Mouse (Mus musculus) lung, embryonic 15.5 days (tissue): ENCODE results near the gene Tnfsf9. TPM values are rescaled to one million over a fixed set of nuclear protein-coding genes. Genes with fewer than 3 reads are reported as not detected.

Experiments
- ATAC-seq: fragments of 200-750 bp; cut with Nextera tagmentation; 2 replicates; pipeline ENCODE4 v1.8.0; 2017; ENCODE audit warnings: moderate number of reproducible peaks, borderline replicate concordance; ENCODE audit not compliant: low FRiP score, low TSS enrichment; ENCODE audit errors: extremely low read depth
- H3K27ac ChIP-seq: fragments of 300-500 bp; sonication (generic); 2 replicates; pipeline ENCODE4 v1.5.1; 2015; ENCODE audit warnings: moderate library complexity, mild to moderate bottlenecking, inconsistent platforms
- H3K27me3 ChIP-seq: fragments of 300-500 bp; sonication (generic); 2 replicates; pipeline ENCODE4 v1.6.1; 2015; ENCODE audit warnings: inconsistent platforms
- H3K36me3 ChIP-seq: fragments of 300-500 bp; sonication (generic); 2 replicates; pipeline ENCODE4 v1.6.1; 2015; ENCODE audit warnings: inconsistent platforms
- H3K4me1 ChIP-seq: fragments of 300-500 bp; sonication (generic); 2 replicates; pipeline ENCODE4 v1.6.1; 2015; ENCODE audit warnings: inconsistent platforms
- H3K4me2 ChIP-seq: fragments of 300-500 bp; sonication (generic); 2 replicates; pipeline ENCODE4 v1.6.1; 2015; ENCODE audit warnings: inconsistent platforms, mild to moderate bottlenecking, moderate library complexity
- H3K4me3 ChIP-seq: fragments of 300-500 bp; sonication (generic); 2 replicates; pipeline ENCODE4 v1.5.1; 2015; ENCODE audit warnings: mild to moderate bottlenecking, inconsistent platforms
- H3K9ac ChIP-seq: fragments of 300-500 bp; sonication (generic); 2 replicates; pipeline ENCODE4 v1.6.1; 2015; ENCODE audit warnings: inconsistent platforms
- H3K9me3 ChIP-seq: fragments of 300-500 bp; sonication (generic); 2 replicates; pipeline ENCODE4 v1.6.1; 2016; ENCODE audit warnings: inconsistent platforms
- WGBS: fragments of 180-500 bp; shearing (Covaris S2); methylation state at CpG from one replicate; pipeline ENCODE4 v1.1.7; 2015; 5-methylcytosine and 5-hydroxymethylcytosine counted together
- polyA plus RNA-seq: library from polyadenylated mRNA; unstranded; fragments of >200 nt; fragmentation: Nextera tagmentation; extraction: Ambion mirVana; gene quantifications from 2 replicates; pipeline ENCODE4 v1.2.1, GENCODE M21; 2015

The Tnfsf9 gene
- 8.6 and 10.4 TPM in 2 replicates for polyA plus RNA-seq

- Histone ChIP-seq H3K27me3 (no peaks in the 10 kb centered on the region), H3K9me3 (no peaks in the 10 kb centered on the region), H3K36me3 (no peaks in the 10 kb centered on the region), H3K4me3 (peak within 1 kb of the TSS; percentile 53), H3K27ac (peak within 1 kb of the TSS; percentile 67), H3K4me2 (peak within 1 kb of the TSS; percentile 90), H3K4me1 (peaks cover 31% of the 10 kb centered on the region), H3K9ac (peak within 1 kb of the TSS; percentile 58)
- WGBS, result under 1% methylated on average over 55 of the region's 61 CpGs
- peak; percentile 78 for ATAC-seq
Measured at GRCm38 (mm10) chr17:57105181-57106034, at the start of gene Tnfsf9. Gene Tnfsf9, plus strand, starts transcription at chr17:57105325.

- Histone ChIP-seq H3K4me3 (no peak overlapping the region), H3K27ac (no peak overlapping the region), H3K9me3 (no peaks in the 10 kb centered on the region), H3K4me1 (peaks cover 15% of the 10 kb centered on the region), H3K9ac (no peak overlapping the region), H3K36me3 (peaks cover 10% of the 10 kb centered on the region; the same call in 1 of the 2 replicates), H3K4me2 (no peak overlapping the region), H3K27me3 (peaks cover 5% of the 10 kb centered on the region)
- ATAC-seq, result no peak
- 74% methylated on average over 3 of the region's 3 CpGs for WGBS
Measured at GRCm38 (mm10) chr17:57056246-57056645, 48.9 kb upstream of the Tnfsf9 start.

GRCm38 (mm10) chr17:57058891-57059485 lies 46.1 kb upstream of the Tnfsf9 start, which contains the start of gene Crb3:
Gene Crb3, plus strand, starts transcription at chr17:57059105.
- Histone ChIP-seq H3K27me3 (peaks cover 30% of the 10 kb centered on the region), H3K9me3 (no peaks in the 10 kb centered on the region), H3K36me3 (0 out of 2 replicates have a peak, but pooled peaks cover 2% of the 10 kb centered on the region), H3K4me3 (peak within 1 kb of the TSS; percentile 85), H3K27ac (peak within 1 kb of the TSS; percentile 83), H3K4me1 (peaks cover 16% of the 10 kb centered on the region), H3K9ac (peak within 1 kb of the TSS; percentile 66), H3K4me2 (peak within 1 kb of the TSS; percentile 98)
- 0% methylated on average over 16 of the region's 22 CpGs for WGBS
- ATAC-seq, result 0 out of 2 replicates have a peak, but pooled peaks have one; percentile 0

DNA sequence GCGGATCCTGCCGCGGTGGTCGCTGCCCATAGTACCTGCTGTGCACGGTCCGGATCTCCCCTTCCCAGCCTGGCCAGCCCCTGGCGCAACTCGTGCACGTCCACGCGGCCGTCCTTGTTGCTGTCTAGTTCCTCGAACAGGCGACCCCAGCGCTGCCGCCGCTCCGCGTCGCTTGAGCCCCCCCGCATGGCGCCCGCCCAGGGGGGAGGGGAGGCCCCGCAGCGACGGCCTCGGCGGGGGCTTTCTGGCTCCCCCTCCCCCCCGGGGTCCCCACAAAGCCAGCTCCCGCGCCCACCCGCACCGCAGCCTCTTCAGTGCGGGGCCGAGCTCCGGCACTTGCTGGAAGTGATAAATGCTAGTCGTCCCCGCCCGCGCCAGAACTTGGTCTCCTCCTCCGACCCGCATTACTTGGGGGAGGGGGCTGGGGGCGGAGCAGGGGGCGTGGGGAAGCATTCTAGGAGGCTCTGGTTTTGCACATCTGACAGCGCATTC lies 45.6 kb upstream of the Tnfsf9 start, which contains the start of gene Slc25a23:
Gene Slc25a23, minus strand, starts transcription at position 378 of the 492 bp plus-strand sequence.
- Histone ChIP-seq H3K4me3 (peak within 1 kb of the TSS; percentile 85), H3K9me3 (no peaks in the 10 kb centered on the region), H3K9ac (peak within 1 kb of the TSS; percentile 66), H3K27ac (peak within 1 kb of the TSS; percentile 83), H3K4me1 (peaks cover 16% of the 10 kb centered on the region), H3K36me3 (0 out of 2 replicates have a peak, but pooled peaks cover 2% of the 10 kb centered on the region), H3K4me2 (peak within 1 kb of the TSS; percentile 98), H3K27me3 (peaks cover 30% of the 10 kb centered on the region)
- ATAC-seq, result peak; percentile 51; the same call in 1 of the 2 replicates
- 2% methylated on average over 35 of the region's 45 CpGs for WGBS

GRCm38 (mm10) chr17:57060231-57060801 lies 44.8 kb upstream of the Tnfsf9 start:
- Histone ChIP-seq H3K4me2 (peak overlapping the region; percentile 98), H3K27ac (peak overlapping the region; percentile 83), H3K9ac (peak overlapping the region; percentile 24; the same call in 1 of the 2 replicates), H3K36me3 (0 out of 2 replicates have a peak, but pooled peaks cover 2% of the 10 kb centered on the region), H3K9me3 (no peaks in the 10 kb centered on the region), H3K27me3 (peaks cover 30% of the 10 kb centered on the region), H3K4me1 (peaks cover 16% of the 10 kb centered on the region), H3K4me3 (peak overlapping the region; percentile 85)
- peak; percentile 81 for ATAC-seq
- WGBS, result 0% methylated on average over 44 of the region's 44 CpGs

GRCm38 (mm10) chr17:57061069-57061468 lies 44.1 kb upstream of the Tnfsf9 start:
- H3K27ac ChIP-seq, result peak overlapping the region; percentile 83; the same call in 1 of the 2 replicates
- no peaks in the 10 kb centered on the region for H3K9me3 ChIP-seq
- 33% methylated on average over 10 of the region's 10 CpGs for WGBS
- no peak for ATAC-seq
- 0 out of 2 replicates have a peak, but pooled peaks cover 2% of the 10 kb centered on the region for H3K36me3 ChIP-seq
- no peak overlapping the region for H3K9ac ChIP-seq
- H3K4me2 ChIP-seq, result peak overlapping the region; percentile 98
- peaks cover 30% of the 10 kb centered on the region for H3K27me3 ChIP-seq
- H3K4me3 ChIP-seq, result peak overlapping the region; percentile 85; the same call in 1 of the 2 replicates
- H3K4me1 ChIP-seq, result peaks cover 16% of the 10 kb centered on the region

GRCm38 (mm10) chr17:57062011-57062521 lies 43.1 kb upstream of the Tnfsf9 start:
- Histone ChIP-seq H3K4me2 (peak overlapping the region; percentile 43), H3K27ac (peak overlapping the region; percentile 92), H3K27me3 (peaks cover 30% of the 10 kb centered on the region), H3K9me3 (no peaks in the 10 kb centered on the region), H3K4me1 (peaks cover 16% of the 10 kb centered on the region), H3K9ac (peak overlapping the region; percentile 41), H3K36me3 (0 out of 2 replicates have a peak, but pooled peaks cover 2% of the 10 kb centered on the region), H3K4me3 (peak overlapping the region; percentile 51)
- 1% methylated on average over 39 of the region's 39 CpGs for WGBS
- peak; percentile 48 for ATAC-seq

DNA sequence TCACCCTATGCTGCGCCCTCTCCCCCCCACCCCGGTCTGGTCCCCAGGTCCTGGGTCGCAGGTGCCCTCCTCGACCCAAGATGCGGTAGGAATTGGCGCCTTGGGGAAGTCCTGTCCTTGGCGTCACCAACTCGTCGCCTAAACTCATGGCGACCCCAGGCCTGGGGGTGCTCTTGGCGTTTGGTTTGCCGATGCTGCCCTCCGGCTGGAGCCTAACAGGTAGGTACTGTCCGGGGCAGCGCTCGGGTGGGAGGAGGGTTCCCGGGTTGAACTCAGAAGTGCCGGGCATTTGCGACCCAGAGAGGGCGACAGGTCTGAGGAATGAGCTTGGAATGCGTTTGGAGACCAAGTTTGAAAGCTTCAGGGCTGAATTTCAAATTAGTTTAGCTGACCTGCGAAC lies 42.6 kb upstream of the Tnfsf9 start:
- H3K4me2 ChIP-seq, result peak overlapping the region; percentile 43
- H3K9ac ChIP-seq, result peak overlapping the region; percentile 41
- peak overlapping the region; percentile 51 for H3K4me3 ChIP-seq
- peak overlapping the region; percentile 92 for H3K27ac ChIP-seq
- peaks cover 30% of the 10 kb centered on the region for H3K27me3 ChIP-seq
- H3K36me3 ChIP-seq, result no peaks in the 10 kb centered on the region
- WGBS, result under 1% methylated on average over 22 of the region's 22 CpGs
- no peaks in the 10 kb centered on the region for H3K9me3 ChIP-seq
- no peak; the same call in 1 of the 2 replicates for ATAC-seq
- peaks cover 16% of the 10 kb centered on the region for H3K4me1 ChIP-seq

DNA sequence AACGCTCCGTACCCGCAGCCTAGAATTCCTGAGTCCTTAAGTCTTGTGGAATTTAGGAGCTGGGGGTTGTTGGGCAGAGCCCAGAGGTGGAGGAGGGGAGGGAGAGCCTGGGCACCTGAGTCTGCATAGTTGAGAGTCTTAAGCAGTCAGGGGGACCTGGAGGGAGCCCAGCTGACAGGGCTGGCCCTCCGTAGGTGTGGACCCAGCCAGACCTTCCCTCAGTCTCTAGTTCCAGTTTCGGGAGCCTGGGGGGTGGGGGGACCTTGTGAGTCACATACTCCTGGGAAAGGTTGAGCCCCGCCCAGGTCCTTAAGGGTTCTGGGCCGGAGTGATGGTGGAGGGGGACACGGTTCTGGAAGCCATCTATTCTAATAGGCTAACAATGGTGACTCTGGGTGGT lies 42.1 kb upstream of the Tnfsf9 start:
- Histone ChIP-seq H3K4me1 (peaks cover 16% of the 10 kb centered on the region), H3K4me3 (peak overlapping the region; percentile 51), H3K36me3 (no peaks in the 10 kb centered on the region), H3K9ac (0 out of 2 replicates have a peak overlapping the region, but pooled peaks have one; percentile 41), H3K9me3 (no peaks in the 10 kb centered on the region), H3K4me2 (peak overlapping the region; percentile 43), H3K27me3 (peaks cover 30% of the 10 kb centered on the region), H3K27ac (peak overlapping the region; percentile 92)
- no peak for ATAC-seq
- WGBS, result 11% methylated on average over 8 of the region's 8 CpGs

DNA sequence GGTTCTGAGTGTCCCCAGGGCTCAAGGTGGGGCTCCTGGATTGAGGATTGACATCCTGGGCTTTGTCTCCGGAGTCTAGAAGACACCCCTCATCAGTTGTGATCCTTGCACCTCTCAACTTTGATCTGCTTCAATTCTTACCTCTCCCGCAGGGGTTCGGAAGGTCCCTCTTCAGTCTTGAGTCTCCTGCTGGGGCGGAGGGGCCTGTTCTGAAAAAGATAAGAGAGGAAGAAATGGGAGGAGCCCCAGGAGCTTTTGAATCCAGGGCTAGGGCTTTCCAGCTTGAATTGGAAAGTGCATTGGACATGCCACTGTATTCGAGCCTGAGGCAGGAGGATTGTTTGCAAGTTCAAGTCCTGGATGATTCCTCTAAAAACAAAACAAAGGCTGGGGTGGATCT lies 38.2 kb upstream of the Tnfsf9 start:
- no peak for ATAC-seq
- WGBS, result 53% methylated on average over 5 of the region's 5 CpGs
- H3K9me3 ChIP-seq, result no peaks in the 10 kb centered on the region
- H3K4me3 ChIP-seq, result no peak overlapping the region
- H3K4me2 ChIP-seq, result no peak overlapping the region
- no peak overlapping the region for H3K9ac ChIP-seq
- peaks cover 27% of the 10 kb centered on the region for H3K27me3 ChIP-seq
- no peaks in the 10 kb centered on the region for H3K4me1 ChIP-seq
- no peak overlapping the region for H3K27ac ChIP-seq
- H3K36me3 ChIP-seq, result no peaks in the 10 kb centered on the region

GRCm38 (mm10) chr17:57070272-57070671 lies 34.9 kb upstream of the Tnfsf9 start:
- 0 out of 2 replicates have a peak overlapping the region, but pooled peaks have one; percentile 13 for H3K9ac ChIP-seq
- H3K36me3 ChIP-seq, result no peaks in the 10 kb centered on the region
- 17% methylated on average over 9 of the region's 9 CpGs for WGBS
- H3K4me3 ChIP-seq, result peak overlapping the region; percentile 30
- peak overlapping the region; percentile 64 for H3K27ac ChIP-seq
- peaks cover 9% of the 10 kb centered on the region; the same call in 1 of the 2 replicates for H3K27me3 ChIP-seq
- peak overlapping the region; percentile 48 for H3K4me2 ChIP-seq
- H3K4me1 ChIP-seq, result no peaks in the 10 kb centered on the region
- H3K9me3 ChIP-seq, result no peaks in the 10 kb centered on the region
- no peak for ATAC-seq
